ENCODE assay signal across 8 mouse cellular contexts in the genomic region with DNA sequence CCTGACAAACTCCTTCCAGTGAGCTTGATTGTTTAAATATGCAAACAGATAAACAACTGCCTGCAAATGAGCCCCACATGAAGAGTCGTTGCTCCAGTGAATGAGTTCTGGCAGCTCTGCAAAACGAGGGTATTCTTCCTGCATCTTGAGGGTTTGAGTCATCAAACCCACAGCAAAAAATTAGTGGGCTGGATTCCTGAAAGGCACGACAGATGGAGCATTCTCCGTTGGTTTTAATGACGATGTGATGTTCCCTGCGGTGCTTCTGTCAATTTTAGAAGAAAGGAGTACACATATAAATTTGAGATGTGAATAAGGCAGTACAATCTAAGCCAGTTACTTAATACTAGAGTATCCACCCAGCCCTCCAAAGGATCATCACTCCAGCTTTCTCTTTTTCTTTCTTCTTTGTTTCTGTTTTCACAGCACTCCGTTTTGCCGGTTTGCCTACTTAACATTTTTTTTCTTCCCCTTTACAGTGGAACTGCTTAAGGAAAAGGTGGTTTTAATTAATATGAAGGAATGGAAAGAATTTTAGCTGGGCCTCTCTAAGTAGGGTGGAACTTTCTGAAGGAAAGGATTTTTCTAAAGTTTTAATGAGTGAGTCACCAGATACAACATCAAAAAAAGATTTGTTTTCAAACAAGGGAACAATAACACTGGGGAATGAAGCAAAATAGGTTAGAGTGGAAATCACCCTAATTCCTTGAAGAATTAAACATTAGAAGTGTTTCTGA. TPM values are rescaled to one million over a fixed set of nuclear protein-coding genes. Genes with fewer than 3 reads are reported as not detected.
DNase-seq lines count a peak whose midpoint lies in the region.

No protein-coding gene starts in this region.

- no peaks in the 10 kb centered on the region for H3K36me3 ChIP-seq in forebrain, embryonic 10.5 days (replicated peaks)

- no peak overlapping the region for H3K27ac ChIP-seq in forebrain, embryonic 10.5 days

- peaks cover 12% of the 10 kb centered on the region for H3K9me3 ChIP-seq in forebrain, embryonic 10.5 days

- WGBS in forebrain, embryonic 10.5 days, result 12% methylated on average over 8 of the region's 8 CpGs

- H3K4me1 ChIP-seq in forebrain, embryonic 10.5 days, result peaks cover 21% of the 10 kb centered on the region

- peaks cover 16% of the 10 kb centered on the region; the same call in 1 of the 2 replicates for H3K27me3 ChIP-seq in forebrain, embryonic 10.5 days (ENCODE audit: poor library complexity, severe bottlenecking)

- no peak overlapping the region for H3K4me3 ChIP-seq in forebrain, embryonic 10.5 days

- DNase-seq in urinary bladder, postnatal 14 days (ENCODE audit: low spot score), result peak; percentile 11
- no peak for DNase-seq in urinary bladder, postnatal 36 days (ENCODE audit: low spot score in 2 of 2)
- peak; percentile 18 for DNase-seq in forebrain, embryonic 10.5 days (ENCODE audit: extremely low spot score, low spot score)
- DNase-seq in layer of hippocampus, adult 9-11 months, result peak; percentile 79
- peak; percentile 37 for DNase-seq in neural tube, embryonic 10.5 days (ENCODE audit: extremely low spot score, low spot score)
- DNase-seq in spleen, postnatal 14 days (ENCODE audit: low spot score in 2 of 2), result no peak
- DNase-seq in thymus, postnatal 14 days, result no peak
- no peak for DNase-seq in MN1 (ENCODE audit: low spot score)

RNA-seq across cellular contexts. Expression of a gene that starts 1.1 kb away (rescaled TPM):
- polyA plus RNA-seq in forebrain, embryonic 10.5 days (2016; fragmentation: Nextera tagmentation; extraction: Ambion mirVana), result 0.33 and 0.62 TPM in 2 replicates

Comparison
In these comparisons a context has a peak if more than half of its experiments do, and no peak if none do; other contexts are left out.
1. DNase-seq: peak in urinary bladder, postnatal 14 days (single experiment), forebrain, embryonic 10.5 days (single experiment), layer of hippocampus, adult 9-11 months (single experiment) and neural tube, embryonic 10.5 days (single experiment); none in urinary bladder, postnatal 36 days (0 of 2), spleen, postnatal 14 days (0 of 2), thymus, postnatal 14 days (single experiment) and MN1 (single experiment).